Mouse (Mus musculus): ENCODE results near the gene Npas3. TPM values are rescaled to one million over a fixed set of nuclear protein-coding genes. Genes with fewer than 3 reads are reported as not detected.

Gene Npas3
- polyA plus RNA-seq, 1 experiment, result 0.01 TPM

DNA sequence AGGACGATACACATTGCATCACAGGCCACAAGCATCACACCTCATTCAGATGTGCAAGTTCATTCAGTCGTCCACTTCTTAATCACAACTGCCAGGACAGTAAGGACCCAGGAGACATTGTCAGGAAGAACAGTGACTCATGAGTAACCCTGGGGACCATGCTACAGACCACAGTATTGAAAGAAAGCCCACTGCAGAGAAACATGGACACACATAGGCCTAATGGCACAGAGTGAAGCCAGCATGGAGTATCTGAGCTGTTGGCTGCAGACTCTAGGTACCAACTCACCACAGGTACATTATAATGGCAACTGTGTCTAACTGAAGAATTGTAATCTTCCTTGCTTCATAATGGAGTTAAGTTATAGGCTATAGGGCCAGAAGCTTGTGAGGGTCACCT is 561.6 kb downstream of the Npas3 start:
- H3K4me3 ChIP-seq (ENCODE audit: insufficient read depth, poor library complexity, severe bottlenecking), result no peak overlapping the region
- no peak overlapping the region for H3ac ChIP-seq (ENCODE audit: control insufficient read depth, insufficient read length, low read depth)
- H3K36me3 ChIP-seq (ENCODE audit: control insufficient read depth, insufficient read depth), result no peaks in the 10 kb centered on the region
- no peaks in the 10 kb centered on the region for H3K27me3 ChIP-seq (ENCODE audit: control insufficient read depth, insufficient read depth, insufficient read length)
- H3K79me2 ChIP-seq (ENCODE audit: control insufficient read depth, insufficient read depth), result no peaks in the 10 kb centered on the region
- TF ChIP-seq MYOD1 (IDR thresholded peaks at IDR 0.05; ENCODE audit: control insufficient read depth, insufficient read length, low read depth) (no peak), USF1 (IDR thresholded peaks at IDR 0.05; ENCODE audit: low read depth) (no peak), MYOG (IDR thresholded peaks at IDR 0.05; ENCODE audit: control insufficient read depth, extremely low read depth, insufficient read length) (no peak), CEBPB (IDR thresholded peaks at IDR 0.05; ENCODE audit: low read depth) (no peak), FOSL1 (IDR thresholded peaks at IDR 0.05; ENCODE audit: insufficient read depth, low read length, poor library complexity, severe bottlenecking) (no peak), MAX (IDR thresholded peaks at IDR 0.05) (no peak), CTCF (IDR thresholded peaks at IDR 0.05; ENCODE audit: control insufficient read depth, insufficient read depth, insufficient read length) (no peak)
- no peaks in the 10 kb centered on the region for H3K79me3 ChIP-seq (ENCODE audit: low read depth)

DNA sequence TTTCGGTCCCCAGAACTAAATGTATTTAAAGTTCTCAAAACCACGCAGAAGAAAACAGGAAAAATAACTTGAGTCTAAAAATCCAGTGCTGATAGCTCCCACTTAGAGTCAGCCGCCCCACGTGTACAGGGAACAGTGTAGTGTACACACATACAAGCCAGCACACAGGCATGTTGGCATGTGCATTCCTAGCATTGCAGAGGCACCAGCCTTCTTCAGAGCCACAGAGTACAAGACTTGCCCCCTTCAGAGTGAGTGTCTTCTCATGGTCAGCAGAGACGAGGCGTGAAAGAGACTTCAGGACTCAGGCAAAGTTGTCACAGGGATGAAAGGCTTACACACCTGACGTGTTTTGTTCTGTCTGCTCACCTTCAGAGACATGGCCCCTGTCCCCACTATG is 565.8 kb downstream of the Npas3 start:
- no peaks in the 10 kb centered on the region for H3K36me3 ChIP-seq (ENCODE audit: control insufficient read depth, insufficient read depth)
- no peak overlapping the region for H3ac ChIP-seq (ENCODE audit: control insufficient read depth, insufficient read length, low read depth)
- no peak overlapping the region for H3K4me3 ChIP-seq (ENCODE audit: insufficient read depth, poor library complexity, severe bottlenecking)
- no peaks in the 10 kb centered on the region for H3K79me3 ChIP-seq (ENCODE audit: low read depth)
- no peak for TF ChIP-seq USF1 (IDR thresholded peaks at IDR 0.05; ENCODE audit: low read depth)
- no peak for TF ChIP-seq MYOD1 (IDR thresholded peaks at IDR 0.05; ENCODE audit: control insufficient read depth, insufficient read length, low read depth)
- TF ChIP-seq MYOG (IDR thresholded peaks at IDR 0.05; ENCODE audit: control insufficient read depth, extremely low read depth, insufficient read length), result no peak
- no peak for TF ChIP-seq MAX (IDR thresholded peaks at IDR 0.05)
- no peak for TF ChIP-seq CEBPB (IDR thresholded peaks at IDR 0.05; ENCODE audit: low read depth)
- no peak for TF ChIP-seq FOSL1 (IDR thresholded peaks at IDR 0.05; ENCODE audit: insufficient read depth, low read length, poor library complexity, severe bottlenecking)
- no peak for TF ChIP-seq CTCF (IDR thresholded peaks at IDR 0.05; ENCODE audit: control insufficient read depth, insufficient read depth, insufficient read length)
- no peaks in the 10 kb centered on the region for H3K27me3 ChIP-seq (ENCODE audit: control insufficient read depth, insufficient read depth, insufficient read length)
- no peaks in the 10 kb centered on the region for H3K79me2 ChIP-seq (ENCODE audit: control insufficient read depth, insufficient read depth)

DNA sequence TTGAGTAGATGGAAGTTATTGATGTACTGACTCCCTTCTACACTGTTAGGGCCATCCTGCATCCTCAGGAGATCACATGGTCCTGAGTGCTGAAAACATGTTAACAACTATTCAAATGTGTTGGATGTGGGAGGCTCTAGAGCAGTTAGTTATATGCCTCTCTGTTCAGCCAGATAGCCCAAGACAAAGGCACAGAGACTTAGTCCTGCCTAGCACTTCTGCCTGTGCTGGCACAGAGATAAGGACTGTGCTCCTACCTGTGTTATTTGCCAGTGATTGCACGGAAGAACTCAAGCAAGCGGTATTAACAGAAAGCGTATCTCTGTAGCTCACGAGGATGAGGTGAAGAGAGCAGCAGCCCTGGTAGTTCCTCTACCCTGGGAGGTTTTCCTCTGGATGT is 571.5 kb downstream of the Npas3 start:
- Histone ChIP-seq H3K79me2 (ENCODE audit: control insufficient read depth, insufficient read depth) (no peaks in the 10 kb centered on the region), H3K79me3 (ENCODE audit: low read depth) (no peaks in the 10 kb centered on the region), H3K27me3 (ENCODE audit: control insufficient read depth, insufficient read depth, insufficient read length) (no peaks in the 10 kb centered on the region), H3ac (ENCODE audit: control insufficient read depth, insufficient read length, low read depth) (no peak overlapping the region), H3K36me3 (ENCODE audit: control insufficient read depth, insufficient read depth) (no peaks in the 10 kb centered on the region), H3K4me3 (ENCODE audit: insufficient read depth, poor library complexity, severe bottlenecking) (no peak overlapping the region)
- TF ChIP-seq CTCF (IDR thresholded peaks at IDR 0.05; ENCODE audit: control insufficient read depth, insufficient read depth, insufficient read length) (no peak), USF1 (IDR thresholded peaks at IDR 0.05; ENCODE audit: low read depth) (no peak), CEBPB (IDR thresholded peaks at IDR 0.05; ENCODE audit: low read depth) (no peak), MYOD1 (IDR thresholded peaks at IDR 0.05; ENCODE audit: control insufficient read depth, insufficient read length, low read depth) (no peak), MAX (IDR thresholded peaks at IDR 0.05) (no peak), FOSL1 (IDR thresholded peaks at IDR 0.05; ENCODE audit: insufficient read depth, low read length, poor library complexity, severe bottlenecking) (no peak), MYOG (IDR thresholded peaks at IDR 0.05; ENCODE audit: control insufficient read depth, extremely low read depth, insufficient read length) (no peak)

GRCm38 (mm10) chr12:53822881-53823280 is 574.4 kb downstream of the Npas3 start:
- no peaks in the 10 kb centered on the region for H3K79me3 ChIP-seq (ENCODE audit: low read depth)
- H3K4me3 ChIP-seq (ENCODE audit: insufficient read depth, poor library complexity, severe bottlenecking), result no peak overlapping the region
- no peaks in the 10 kb centered on the region for H3K27me3 ChIP-seq (ENCODE audit: control insufficient read depth, insufficient read depth, insufficient read length)

DNA sequence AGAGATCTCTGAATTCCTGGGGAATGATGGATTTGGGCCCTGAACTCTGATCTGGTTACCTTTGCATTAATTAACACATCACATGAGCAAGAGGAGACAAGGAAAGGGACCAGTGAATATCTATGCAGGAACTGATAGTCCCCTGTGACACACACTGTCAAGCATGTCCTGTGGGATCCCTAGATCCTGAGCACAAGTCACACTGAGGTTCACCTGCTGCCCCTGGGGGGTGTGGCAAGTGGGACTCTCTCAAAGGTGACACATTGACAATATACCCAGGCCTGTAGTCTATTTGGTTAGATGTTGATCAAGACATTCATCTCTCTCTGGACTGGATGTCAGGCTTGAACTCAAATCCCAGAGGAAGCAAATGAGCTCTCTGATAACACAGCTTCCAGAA is 576.8 kb downstream of the Npas3 start:
- H3K4me3 ChIP-seq (ENCODE audit: insufficient read depth, poor library complexity, severe bottlenecking), result no peak overlapping the region
- TF ChIP-seq CTCF (IDR thresholded peaks at IDR 0.05; ENCODE audit: control insufficient read depth, insufficient read depth, insufficient read length) (no peak), CEBPB (IDR thresholded peaks at IDR 0.05; ENCODE audit: low read depth) (no peak), MYOD1 (IDR thresholded peaks at IDR 0.05; ENCODE audit: control insufficient read depth, insufficient read length, low read depth) (no peak), MYOG (IDR thresholded peaks at IDR 0.05; ENCODE audit: control insufficient read depth, extremely low read depth, insufficient read length) (no peak), USF1 (IDR thresholded peaks at IDR 0.05; ENCODE audit: low read depth) (no peak), MAX (IDR thresholded peaks at IDR 0.05) (no peak), FOSL1 (IDR thresholded peaks at IDR 0.05; ENCODE audit: insufficient read depth, low read length, poor library complexity, severe bottlenecking) (no peak)

More at GRCm38 (mm10) chr12:53822881-53823280, 574.4 kb downstream of the Npas3 start:
- TF ChIP-seq USF1 (IDR thresholded peaks at IDR 0.05; ENCODE audit: low read depth) (no peak), FOSL1 (IDR thresholded peaks at IDR 0.05; ENCODE audit: insufficient read depth, low read length, poor library complexity, severe bottlenecking) (no peak), CEBPB (IDR thresholded peaks at IDR 0.05; ENCODE audit: low read depth) (no peak), MAX (IDR thresholded peaks at IDR 0.05) (no peak), MYOG (IDR thresholded peaks at IDR 0.05; ENCODE audit: control insufficient read depth, extremely low read depth, insufficient read length) (no peak), CTCF (IDR thresholded peaks at IDR 0.05; ENCODE audit: control insufficient read depth, insufficient read depth, insufficient read length) (no peak), MYOD1 (IDR thresholded peaks at IDR 0.05; ENCODE audit: control insufficient read depth, insufficient read length, low read depth) (no peak)
- H3ac ChIP-seq (ENCODE audit: control insufficient read depth, insufficient read length, low read depth), result no peak overlapping the region
- no peaks in the 10 kb centered on the region for H3K79me2 ChIP-seq (ENCODE audit: control insufficient read depth, insufficient read depth)
- no peaks in the 10 kb centered on the region for H3K36me3 ChIP-seq (ENCODE audit: control insufficient read depth, insufficient read depth)

More for the DNA sequence above, 576.8 kb downstream of the Npas3 start:
- Histone ChIP-seq H3K36me3 (ENCODE audit: control insufficient read depth, insufficient read depth) (no peaks in the 10 kb centered on the region), H3ac (ENCODE audit: control insufficient read depth, insufficient read length, low read depth) (no peak overlapping the region), H3K79me3 (ENCODE audit: low read depth) (no peaks in the 10 kb centered on the region), H3K27me3 (ENCODE audit: control insufficient read depth, insufficient read depth, insufficient read length) (no peaks in the 10 kb centered on the region), H3K79me2 (ENCODE audit: control insufficient read depth, insufficient read depth) (no peaks in the 10 kb centered on the region)

All from C2C12 (cell line).